Mouse (Mus musculus) liver, embryonic 15.5 days (tissue): Measurements from ENCODE around the gene Parpbp. TPM values are rescaled to one million over a fixed set of nuclear protein-coding genes. Genes with fewer than 3 reads are reported as not detected.

Experiments
- polyA plus RNA-seq: library from polyadenylated mRNA; unstranded; fragments of >200 nt; fragmentation: Nextera tagmentation; extraction: Ambion mirVana; gene quantifications from 2 replicates; pipeline ENCODE4 v1.2.1, GENCODE M21; 2015

Parpbp gene
- polyA plus RNA-seq, 1 experiment from 2014 or later: 12.8 TPM

Other genes starting within 250 kb of the Parpbp start
- gene Pmch, start 55.9 kb downstream of the Parpbp start, polyA plus RNA-seq: 0.20 and 0.44 TPM in 2 replicates
- 27.7 and 30.7 TPM in 2 replicates for gene Nup37, start 51 bp upstream of the Parpbp start, polyA plus RNA-seq
- gene Washc3, start 54.2 kb upstream of the Parpbp start, polyA plus RNA-seq: 24.6 and 25.6 TPM in 2 replicates
- gene Dram1, start 232.1 kb upstream of the Parpbp start, polyA plus RNA-seq: 2.0 and 2.3 TPM in 2 replicates
- 2.7 TPM in 2 replicates for gene Gnptab, start 232.2 kb upstream of the Parpbp start, polyA plus RNA-seq